Mouse (Mus musculus) spleen, embryonic (tissue): ENCODE data around the gene Oscp1.

Experiments used
- CTCF ChIA-PET: fragments of 350-600 bp; sonication (Branson Sonifier 250); formaldehyde crosslinking; loops from one replicate; lab custom pipeline; 2022; lab: Charles Lee

Gene Oscp1

DNA sequence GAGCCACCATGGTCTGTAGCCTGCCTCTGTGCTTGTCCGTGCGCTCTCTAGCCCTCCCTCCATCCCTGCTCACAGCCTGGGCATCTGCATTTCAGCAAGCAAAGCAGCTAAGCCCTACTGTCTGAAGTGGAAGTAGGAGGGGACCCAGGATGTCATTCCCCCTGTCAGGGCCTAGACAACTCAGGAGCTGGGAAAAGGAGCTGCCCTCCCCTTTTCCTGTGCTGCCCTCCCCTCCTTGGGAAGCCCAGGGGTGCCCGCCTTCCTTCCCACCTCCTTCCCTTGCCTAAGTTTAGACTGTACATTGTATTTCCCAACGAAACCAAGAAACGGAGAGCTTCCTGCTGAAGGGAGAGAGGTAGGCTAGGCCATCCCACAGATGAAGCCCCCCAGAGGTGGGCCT lies 82.7 kb downstream of the Oscp1 start:
- CTCF ChIA-PET: no interaction called here
